Mouse (Mus musculus): ENCODE data around the gene Psmc4. TPM values are rescaled to one million over a fixed set of nuclear protein-coding genes. Genes with fewer than 3 reads are reported as not detected.

Gene Psmc4
- total and polyA plus RNA-seq, 3 experiments: 211 to 272 (median 258) TPM

GRCm38 (mm10) chr7:28010271-28010670 lies 39.6 kb downstream of the Psmc4 start:
- no peak overlapping the region for H3K27ac ChIP-seq (ENCODE audit: insufficient read depth, low read depth)
- H3K4me1 ChIP-seq (ENCODE audit: control insufficient read depth in 1 of 2, insufficient read depth in 2 of 2): peaks cover 2 to 8% of the 10 kb centered on the region in 2 experiments; a peak in 3 of 4 replicates
- no peak overlapping the region for H3K4me3 ChIP-seq (replicated peaks in 1 of 3; ENCODE audit: low read depth in 2 of 3, low read length in 2 of 3, poor library complexity in 1 of 3)
- peaks cover 41 to 62% of the 10 kb centered on the region in 2 experiments for H3K36me3 ChIP-seq (replicated peaks in 1 of 2; ENCODE audit: control insufficient read depth in 1 of 2, insufficient read depth in 1 of 2, low read length in 1 of 2)
- H3K4me2 ChIP-seq (ENCODE audit: insufficient read depth, low read depth, poor library complexity, severe bottlenecking): no peak overlapping the region
- in situ Hi-C loops (cut with MboI; ENCODE audit: low pct_ligation_motif_present, low pct_unique_long_range_greater_than_20kb, low sequenced_read_pairs) (no loop called here), dilution Hi-C loops (cut with MboI; ENCODE audit: extremely low pct_ligation_motif_present, extremely low pct_unique_long_range_greater_than_20kb, low sequenced_read_pairs) (no loop called here)
- no peak for TF ChIP-seq PAX5 (IDR thresholded peaks at IDR 0.05; ENCODE audit: low read length)
- TF ChIP-seq CHD2 (IDR thresholded peaks at IDR 0.05; ENCODE audit: low read length): no peak
- TF ChIP-seq MAZ (IDR thresholded peaks at IDR 0.05; ENCODE audit: low read depth, low read length): no peak
- no peak for TF ChIP-seq TBP (conservative IDR thresholded peaks at IDR 0.05; ENCODE audit: low read depth, low read length)
- no peak for TF ChIP-seq KAT2A (IDR thresholded peaks at IDR 0.05; ENCODE audit: insufficient replicate concordance, low read length)
- H3K9me3 ChIP-seq (replicated peaks; ENCODE audit: low read length): no peaks in the 10 kb centered on the region
- peaks cover 44% of the 10 kb centered on the region for H3K79me2 ChIP-seq (replicated peaks; ENCODE audit: control insufficient read depth, extremely low read depth, insufficient read depth, poor library complexity, severe bottlenecking)
- H3K9ac ChIP-seq (ENCODE audit: insufficient read depth, low read depth): no peak overlapping the region
- no peaks in the 10 kb centered on the region for H3K27me3 ChIP-seq (replicated peaks)
- DNase-seq (ENCODE audit: extremely low read depth): no peak

Other genes with a start within 250 kb of the Psmc4 start
- 3.6 and 3.9 TPM in 2 replicates for gene Zfp626, start 242.9 kb downstream of the Psmc4 start, total RNA-seq (2012; rRNA removed)
- 5.5 and 6.5 TPM in 2 replicates for gene Zfp626, start 242.9 kb downstream of the Psmc4 start, total RNA-seq (2014; rRNA removed)
- gene Zfp626, start 242.9 kb downstream of the Psmc4 start, polyA plus RNA-seq (2012; ENCODE audit: insufficient read length, low read depth): 3.6 and 4.4 TPM in 2 replicates
- 4.0 and 5.0 TPM in 2 replicates for gene Zfp59, start 211.5 kb downstream of the Psmc4 start, total RNA-seq (2012; rRNA removed)
- gene Zfp59, start 211.5 kb downstream of the Psmc4 start, total RNA-seq (2014; rRNA removed): 5.9 and 6.5 TPM in 2 replicates
- 3.4 and 4.0 TPM in 2 replicates for gene Zfp59, start 211.5 kb downstream of the Psmc4 start, polyA plus RNA-seq (2012; ENCODE audit: insufficient read length, low read depth)
- gene Zfp607a, start 192.6 kb downstream of the Psmc4 start, total RNA-seq (2012; rRNA removed): 7.0 and 7.8 TPM in 2 replicates
- gene Zfp607a, start 192.6 kb downstream of the Psmc4 start, total RNA-seq (2014; rRNA removed): 5.7 and 5.8 TPM in 2 replicates
- 6.7 and 6.8 TPM in 2 replicates for gene Zfp607a, start 192.6 kb downstream of the Psmc4 start, polyA plus RNA-seq (2012; ENCODE audit: insufficient read length, low read depth)
- 3.9 and 5.0 TPM in 2 replicates for gene Zfp974, start 120.6 kb downstream of the Psmc4 start, total RNA-seq (2012; rRNA removed)
- 2.3 TPM in 2 replicates for gene Zfp974, start 120.6 kb downstream of the Psmc4 start, total RNA-seq (2014; rRNA removed)
- gene Zfp974, start 120.6 kb downstream of the Psmc4 start, polyA plus RNA-seq (2012; ENCODE audit: insufficient read length, low read depth): 2.3 and 4.1 TPM in 2 replicates
- 9.3 and 10.0 TPM in 2 replicates for gene Zfp780b, start 70.9 kb downstream of the Psmc4 start, total RNA-seq (2012; rRNA removed)
- gene Zfp780b, start 70.9 kb downstream of the Psmc4 start, total RNA-seq (2014; rRNA removed): 7.1 and 7.8 TPM in 2 replicates
- gene Zfp780b, start 70.9 kb downstream of the Psmc4 start, polyA plus RNA-seq (2012; ENCODE audit: insufficient read length, low read depth): 4.6 and 4.9 TPM in 2 replicates
- gene Zfp850, start 36.0 kb downstream of the Psmc4 start, total RNA-seq (2012; rRNA removed): 8.9 and 12.0 TPM in 2 replicates
- gene Zfp850, start 36.0 kb downstream of the Psmc4 start, total RNA-seq (2014; rRNA removed): 16.7 and 24.0 TPM in 2 replicates
- gene Zfp850, start 36.0 kb downstream of the Psmc4 start, polyA plus RNA-seq (2012; ENCODE audit: insufficient read length, low read depth): 10.8 and 13.7 TPM in 2 replicates
- gene Fcgbp, start 21.1 kb upstream of the Psmc4 start, total RNA-seq (2012; rRNA removed): not detected in 2 replicates
- not detected in 2 replicates for gene Fcgbp, start 21.1 kb upstream of the Psmc4 start, total RNA-seq (2014; rRNA removed)
- gene Fcgbp, start 21.1 kb upstream of the Psmc4 start, polyA plus RNA-seq (2012; ENCODE audit: insufficient read length, low read depth): not detected in 2 replicates
- 0.34 and 0.64 TPM in 2 replicates for gene 9530053A07Rik, start 79.4 kb upstream of the Psmc4 start, total RNA-seq (2012; rRNA removed)
- gene 9530053A07Rik, start 79.4 kb upstream of the Psmc4 start, total RNA-seq (2014; rRNA removed): 0.05 and 0.07 TPM in 2 replicates
- gene 9530053A07Rik, start 79.4 kb upstream of the Psmc4 start, polyA plus RNA-seq (2012; ENCODE audit: insufficient read length, low read depth): 0.03 and 0.08 TPM in 2 replicates
- gene Fbl, start 119.6 kb upstream of the Psmc4 start, total RNA-seq (2012; rRNA removed): 180 and 214 TPM in 2 replicates
- gene Fbl, start 119.6 kb upstream of the Psmc4 start, total RNA-seq (2014; rRNA removed): 140 and 151 TPM in 2 replicates
- 426 and 516 TPM in 2 replicates for gene Fbl, start 119.6 kb upstream of the Psmc4 start, polyA plus RNA-seq (2012; ENCODE audit: insufficient read length, low read depth)
- 0.47 and 0.67 TPM in 2 replicates for gene Dyrk1b, start 129.4 kb upstream of the Psmc4 start, total RNA-seq (2012; rRNA removed)
- 0.26 TPM in 1 of 2 replicates, not detected in the other for gene Dyrk1b, start 129.4 kb upstream of the Psmc4 start, total RNA-seq (2014; rRNA removed)
- gene Dyrk1b, start 129.4 kb upstream of the Psmc4 start, polyA plus RNA-seq (2012; ENCODE audit: insufficient read length, low read depth): 0.51 and 0.60 TPM in 2 replicates
- not detected in 2 replicates for gene Eid2, start 217.8 kb upstream of the Psmc4 start, total RNA-seq (2012; rRNA removed)
- gene Eid2, start 217.8 kb upstream of the Psmc4 start, total RNA-seq (2014; rRNA removed): not detected in 2 replicates
- not detected in 2 replicates for gene Eid2, start 217.8 kb upstream of the Psmc4 start, polyA plus RNA-seq (2012; ENCODE audit: insufficient read length, low read depth)
- 3.2 and 3.3 TPM in 2 replicates for gene Eid2b, start 227.6 kb upstream of the Psmc4 start, total RNA-seq (2012; rRNA removed)
- 3.2 and 3.8 TPM in 2 replicates for gene Eid2b, start 227.6 kb upstream of the Psmc4 start, total RNA-seq (2014; rRNA removed)
- 1.6 and 1.8 TPM in 2 replicates for gene Eid2b, start 227.6 kb upstream of the Psmc4 start, polyA plus RNA-seq (2012; ENCODE audit: insufficient read length, low read depth)
- gene Selenov, start 241.1 kb upstream of the Psmc4 start, total RNA-seq (2012; rRNA removed): not detected in 2 replicates
- not detected in 2 replicates for gene Selenov, start 241.1 kb upstream of the Psmc4 start, total RNA-seq (2014; rRNA removed)
- gene Selenov, start 241.1 kb upstream of the Psmc4 start, polyA plus RNA-seq (2012; ENCODE audit: insufficient read length, low read depth): not detected in 2 replicates